Mouse (Mus musculus) cerebellum, postnatal 4 days (tissue): ENCODE results near the gene Evl.

Experiments
- DNase-seq, 2 experiments: peaks; one replicate each; pipeline ENCODE4 v3.0.0; 2022; ENCODE audit warnings: low spot score in 2 of 2, mixed read lengths in 1 of 2

The Evl gene

DNA sequence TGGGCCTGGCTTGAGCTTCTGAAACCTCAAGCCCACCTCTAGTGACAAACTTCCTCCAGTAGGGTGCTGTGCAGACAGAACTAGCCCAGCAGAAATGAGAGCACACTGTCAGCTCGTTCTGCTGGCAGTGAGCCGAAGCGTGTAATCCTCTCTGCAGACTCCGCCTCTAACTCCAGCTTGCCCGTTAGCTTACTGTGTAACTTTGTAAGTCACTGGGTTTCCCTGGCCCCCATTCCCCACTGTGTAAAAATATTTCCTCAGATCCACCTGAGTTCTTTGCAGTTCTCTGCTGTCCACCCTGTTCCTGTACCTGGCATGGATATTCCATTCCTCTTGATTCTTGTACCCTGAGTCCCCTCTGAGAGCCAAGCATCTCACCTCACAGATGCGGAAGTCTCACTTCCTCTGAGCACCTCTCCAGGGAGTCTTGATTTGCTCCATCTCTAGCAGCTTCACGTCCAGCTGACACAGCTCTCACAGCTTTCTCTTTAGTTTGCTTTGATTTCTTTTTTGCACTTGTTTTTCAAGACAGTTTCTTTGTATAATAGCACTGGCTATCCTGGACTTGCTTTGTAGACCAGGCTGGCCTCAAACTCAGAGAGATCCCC is 96.6 kb downstream of the Evl start:
- DNase-seq: no peak

DNA sequence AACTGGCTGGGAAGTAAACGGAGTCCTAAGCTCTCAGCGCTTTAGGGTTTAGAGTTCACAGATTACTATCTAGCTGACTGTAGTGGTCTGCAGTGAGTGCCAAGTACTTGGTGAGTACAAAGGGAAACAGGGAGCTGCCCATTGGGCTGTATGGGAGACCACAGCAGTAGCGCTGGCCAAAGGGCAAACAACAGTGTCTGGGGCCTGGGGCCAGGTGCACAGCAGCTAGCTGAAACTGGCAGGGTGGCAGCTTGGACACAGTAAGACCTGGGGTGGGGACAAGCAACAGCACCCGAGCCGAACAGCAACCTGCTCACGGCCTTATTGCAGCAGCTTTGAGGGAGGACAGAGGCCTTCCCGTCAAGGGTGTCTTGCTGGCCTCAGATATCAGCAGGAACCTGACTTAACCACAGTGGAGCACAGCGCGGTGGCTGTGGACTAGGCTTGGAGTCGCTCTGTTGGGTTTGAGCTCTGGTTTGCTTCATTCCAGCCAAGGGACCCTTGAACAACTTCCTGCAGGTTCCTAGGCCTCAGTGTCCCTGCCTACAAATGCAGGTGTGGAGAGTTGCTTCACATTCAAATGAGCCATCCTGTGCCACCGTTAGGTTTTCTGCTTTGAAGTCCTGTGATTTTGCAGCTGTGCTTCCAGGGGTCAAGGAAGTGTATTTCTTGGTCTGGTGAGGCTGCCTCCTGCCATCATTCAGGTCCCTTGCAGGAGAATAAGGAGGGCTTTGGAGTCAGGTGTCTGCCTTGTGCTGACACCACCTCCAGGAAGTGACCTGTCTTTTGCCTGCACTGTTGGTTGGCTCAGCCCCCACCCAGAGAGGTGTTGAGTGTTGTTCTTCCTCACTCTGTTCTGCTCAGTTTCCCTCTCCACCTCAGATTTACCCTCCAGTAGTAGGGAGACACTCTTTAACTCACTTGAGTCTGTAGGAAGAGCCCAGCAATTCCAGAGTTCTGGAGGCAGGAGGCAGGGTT is 99.1 kb downstream of the Evl start:
- no peak for DNase-seq

GRCm38 (mm10) chr12:108657350-108657749 is 102.8 kb downstream of the Evl start:
- peak in 1 of 2 experiments; percentile 29 for DNase-seq

DNA sequence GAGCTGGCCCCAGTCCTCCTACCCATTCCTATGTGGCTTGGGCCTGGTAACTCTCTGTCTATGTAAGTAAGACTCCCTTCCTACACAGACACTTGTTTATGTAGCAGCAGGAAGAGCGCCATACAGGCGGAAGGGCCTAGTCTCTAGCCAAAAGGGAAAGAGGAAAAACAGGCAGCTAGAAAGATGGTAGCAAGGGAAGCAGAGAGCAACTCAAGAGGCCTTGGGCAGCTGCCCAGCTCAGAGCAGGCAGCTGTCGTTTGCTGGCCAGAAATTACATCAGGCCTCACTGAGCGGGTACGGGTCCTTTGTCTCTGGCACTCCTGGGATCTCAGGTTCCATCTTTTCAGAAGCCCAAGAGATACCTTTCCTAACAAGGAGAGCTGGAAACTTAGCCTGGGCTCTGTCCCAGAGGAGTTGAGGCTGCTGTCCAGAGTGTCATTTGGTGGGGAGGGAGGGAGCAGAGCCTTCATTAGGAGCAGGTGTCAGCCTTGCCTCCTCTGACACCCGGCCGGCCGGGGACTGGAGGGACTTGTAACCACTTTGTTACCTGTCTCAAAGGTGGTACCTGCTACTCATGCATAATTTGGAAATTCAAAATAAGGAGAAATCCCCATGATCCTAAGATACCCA is 114.2 kb downstream of the Evl start:
- peak in 1 of 2 experiments; percentile 48 for DNase-seq

GRCm38 (mm10) chr12:108671541-108671940 is 117.0 kb downstream of the Evl start:
- no peak for DNase-seq

DNA sequence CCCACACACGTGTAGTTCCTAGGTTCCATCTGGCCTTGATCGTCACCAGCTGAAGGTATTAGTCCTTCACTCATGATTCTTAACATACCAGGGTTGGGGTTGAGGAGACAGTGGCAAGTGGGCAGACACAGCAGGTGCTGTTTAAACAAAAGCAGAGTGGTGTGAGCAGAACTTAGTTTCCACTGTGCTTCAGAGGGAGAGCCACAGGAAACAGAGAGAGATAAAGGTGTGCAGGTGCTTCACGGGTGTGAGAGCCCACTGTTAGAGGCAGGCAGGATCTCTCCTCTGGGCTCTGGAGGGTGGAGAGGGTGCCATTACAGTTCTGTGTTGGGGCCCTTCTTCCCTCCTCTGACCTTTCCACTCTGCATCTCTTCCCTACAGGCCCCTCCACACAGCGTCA is 118.4 kb downstream of the Evl start:
- no peak for DNase-seq

DNA sequence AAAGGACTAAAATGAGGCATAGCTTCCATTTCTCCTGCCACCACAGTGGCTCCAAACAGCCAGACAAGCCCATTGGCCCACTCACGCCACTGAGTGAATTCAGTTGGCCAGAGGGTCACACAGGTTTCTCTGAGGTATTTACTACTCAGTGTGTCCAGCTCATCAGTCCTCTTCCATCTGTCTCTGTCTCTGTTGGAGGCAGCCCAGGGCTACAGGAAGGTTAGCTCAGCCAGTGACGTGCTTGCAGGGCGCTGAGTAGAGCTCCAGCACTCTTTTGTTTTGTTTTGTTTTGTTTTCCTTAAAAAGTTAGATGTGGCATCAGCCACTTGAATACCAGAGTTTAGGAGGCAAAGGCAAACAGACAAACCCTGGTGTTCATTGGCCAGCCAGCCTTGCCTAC is 119.0 kb downstream of the Evl start:
- no peak for DNase-seq

GRCm38 (mm10) chr12:108674502-108674901 is 120.0 kb downstream of the Evl start:
- DNase-seq: no peak

- no peak for DNase-seq
These were observed 120.4 kb downstream of the Evl start for GRCm38 (mm10) chr12:108674916-108675315.

DNA sequence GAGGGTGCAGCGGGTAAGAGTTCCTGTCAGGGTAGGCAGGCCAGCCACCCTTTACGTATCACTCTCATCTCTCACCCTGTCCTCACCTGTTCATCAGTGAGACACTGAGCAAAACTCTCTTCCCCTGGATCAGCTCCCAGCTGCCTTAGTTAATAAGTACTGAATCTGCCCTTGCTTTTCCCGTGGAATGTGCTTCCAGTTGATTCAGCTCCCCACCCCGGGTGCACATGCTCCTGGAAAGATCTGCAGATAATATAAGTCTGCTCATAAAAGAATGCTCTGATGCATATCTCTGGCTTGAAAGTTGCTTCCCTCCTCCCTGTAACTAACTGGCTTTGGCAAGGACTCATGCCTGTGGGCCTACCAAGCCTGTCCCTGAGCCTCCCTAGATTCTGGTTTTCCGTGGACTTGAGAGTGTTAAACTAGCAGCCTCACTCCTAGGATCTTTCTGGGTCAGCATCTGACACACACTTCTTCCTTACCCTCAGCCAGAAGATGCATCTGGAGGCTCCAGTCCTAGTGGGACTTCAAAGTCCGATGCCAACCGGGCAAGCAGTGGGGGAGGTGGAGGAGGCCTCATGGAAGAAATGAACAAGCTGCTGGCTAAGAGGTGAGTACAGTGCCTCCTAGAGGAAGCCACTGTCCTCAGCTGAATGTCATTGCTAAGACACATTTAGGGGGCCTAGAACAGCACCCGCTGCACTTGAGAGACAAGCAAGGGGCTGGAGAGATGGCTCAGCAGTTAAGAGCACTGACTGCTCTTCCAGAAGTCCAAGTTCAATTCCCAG is 121.3 kb downstream of the Evl start:
- DNase-seq: no peak

DNA sequence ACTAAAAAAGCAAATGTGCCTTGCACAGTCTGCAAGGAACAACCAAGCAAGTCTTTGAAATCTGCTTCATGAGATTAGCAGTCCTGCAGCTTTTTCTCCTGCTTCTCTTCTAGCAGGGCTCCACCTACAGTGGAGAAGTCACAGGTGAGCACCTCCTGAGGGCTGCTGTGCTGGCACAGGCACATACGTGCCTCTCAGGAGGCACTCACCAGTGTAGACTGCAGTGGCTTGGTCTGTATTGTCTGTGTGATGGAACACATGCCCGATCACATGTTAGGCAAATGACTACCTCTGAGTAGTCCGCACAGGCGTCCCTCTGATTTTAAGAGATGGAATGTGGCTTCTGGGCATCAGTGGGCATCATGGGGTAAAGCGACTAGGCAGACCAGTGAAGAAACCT is 122.6 kb downstream of the Evl start:
- no peak for DNase-seq

DNA sequence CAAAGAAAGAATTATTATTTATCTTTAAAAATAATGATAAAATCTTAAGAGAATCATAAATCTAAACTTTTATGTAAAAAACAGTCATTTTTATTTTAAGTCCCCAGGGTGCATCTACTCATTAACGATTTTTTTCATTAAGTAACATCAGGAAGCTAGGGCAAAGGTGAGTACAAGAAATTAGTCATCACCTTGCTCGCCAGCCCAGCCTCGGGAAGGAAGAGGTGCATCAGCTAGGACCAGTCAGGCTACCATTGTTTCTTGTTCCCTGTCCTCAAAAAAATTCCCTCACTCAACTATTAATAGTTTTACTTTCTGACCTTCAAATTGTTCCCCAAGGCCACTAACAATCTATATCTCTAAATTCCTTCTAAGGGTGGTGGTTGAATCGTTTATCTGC is 123.8 kb downstream of the Evl start:
- no peak for DNase-seq

GRCm38 (mm10) chr12:108680861-108681260 is 126.3 kb downstream of the Evl start:
- DNase-seq: no peak

DNA sequence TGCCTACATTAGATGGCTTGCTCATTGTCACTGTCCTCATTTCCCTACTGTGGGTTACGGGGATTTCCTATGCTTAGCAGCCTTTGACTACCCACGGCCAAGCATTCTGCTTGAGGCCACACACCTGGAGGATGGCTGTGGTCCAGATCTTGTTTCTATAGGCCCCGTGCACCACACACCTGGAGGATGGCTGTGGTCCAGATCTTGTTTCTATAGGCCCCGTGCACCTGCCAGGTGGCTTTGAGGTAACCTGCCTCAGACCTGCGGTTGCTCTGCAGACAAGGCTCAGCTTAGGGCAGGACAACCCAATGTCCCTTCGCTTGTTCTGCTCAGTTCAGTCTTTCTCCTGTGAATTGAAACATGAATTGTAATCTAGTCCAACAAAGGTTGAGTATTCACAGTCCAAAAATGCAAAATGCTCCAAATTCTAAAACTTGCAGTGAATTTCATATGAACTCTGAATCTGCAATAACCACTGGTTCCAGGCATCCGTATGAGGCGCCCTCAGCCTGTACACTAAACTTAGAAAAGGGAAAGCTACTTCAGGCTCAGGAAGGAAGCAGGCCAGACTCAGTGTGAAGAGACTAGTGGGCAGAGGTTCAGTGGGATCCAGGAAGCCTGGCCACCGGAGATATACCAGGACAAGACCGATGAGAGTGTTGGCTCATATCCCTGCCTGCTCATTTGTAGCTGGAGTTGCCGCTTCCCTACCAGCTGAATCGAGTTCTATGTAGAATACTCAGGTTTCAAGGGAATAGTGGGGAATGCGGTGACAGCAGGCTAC is 127.9 kb downstream of the Evl start:
- DNase-seq: no peak

- no peak for DNase-seq
These were observed 131.9 kb downstream of the Evl start for GRCm38 (mm10) chr12:108686463-108686862.

GRCm38 (mm10) chr12:108686926-108687325 is 132.4 kb downstream of the Evl start:
- no peak for DNase-seq

- no peak for DNase-seq
These were observed 134.6 kb downstream of the Evl start for GRCm38 (mm10) chr12:108689167-108689566.

GRCm38 (mm10) chr12:108690529-108690928 is 136.0 kb downstream of the Evl start:
- DNase-seq: no peak

DNA sequence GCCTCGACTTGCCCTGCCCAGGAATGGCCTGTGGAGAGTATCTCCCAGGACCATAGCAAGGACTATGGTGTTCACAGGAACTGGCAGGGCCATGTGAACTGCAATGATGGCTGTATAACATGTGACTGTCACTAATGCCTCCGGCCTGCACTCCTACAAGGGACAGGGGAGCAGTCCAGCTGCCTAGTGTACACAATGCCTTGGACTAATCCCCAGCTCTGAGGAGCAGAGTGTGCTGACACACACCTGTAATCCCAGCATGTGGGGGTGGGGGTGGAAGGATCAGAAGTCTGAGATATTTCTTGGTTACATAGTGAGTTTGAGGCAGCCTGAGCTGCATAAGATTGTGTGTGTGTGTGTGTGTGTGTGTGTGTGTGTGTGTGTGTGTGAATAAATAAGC is 139.1 kb downstream of the Evl start:
- no peak for DNase-seq

DNA sequence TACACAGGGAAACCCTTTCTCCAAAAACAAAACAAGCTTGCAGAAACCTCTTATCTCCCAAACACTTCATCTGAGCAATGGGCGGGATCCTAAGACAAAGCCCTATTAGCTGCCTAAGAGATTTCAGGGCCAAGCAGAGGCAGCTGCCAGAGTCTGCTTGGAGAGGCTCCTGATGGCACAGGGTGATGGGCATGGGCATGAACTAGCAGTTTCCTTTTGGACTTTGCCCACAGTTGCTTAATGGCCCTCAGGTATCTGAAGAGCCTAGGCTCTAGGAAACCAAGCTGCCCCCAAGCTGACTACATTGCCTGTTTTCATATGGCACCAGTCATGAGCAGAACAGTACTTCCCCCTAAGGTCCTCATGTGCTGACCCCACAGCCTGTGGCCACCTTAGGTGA is 139.7 kb downstream of the Evl start:
- DNase-seq: no peak
